Mouse (Mus musculus) megakaryocyte, adult 5-6 weeks (primary cell): ENCODE results near the gene Fosl2. TPM values are rescaled to one million over a fixed set of nuclear protein-coding genes. Genes with fewer than 3 reads are reported as not detected.

Experiments
- ATAC-seq: 2 replicates; pipeline ENCODE4 v1.8.0; 2016; ENCODE audit warnings: mild to moderate bottlenecking, inconsistent platforms; ENCODE audit not compliant: poor library complexity, severe bottlenecking
- total RNA-seq, 2 experiments: library from RNA; stranded (forward) in 1 of 2; stranded (reverse) in 1 of 2; fragments of 153-499, 151-499 nt in 1 of 2; fragments of 221-1000, 200-1000 nt in 1 of 2; gene quantifications; 2 replicates each; pipeline versions ENCODE4 v1.2.3 to v1.2.4; 2015 to 2017

Fosl2 gene
- total RNA-seq, 2 experiments from 2014 or later: 66.3 to 128 TPM

- ATAC-seq: peak; percentile 5; the same call in 1 of the 2 replicates
These were observed 2.6 kb upstream of the Fosl2 start for GRCm38 (mm10) chr5:32132971-32133501.

- ATAC-seq: peak; percentile 32
These were observed 2.0 kb upstream of the Fosl2 start for GRCm38 (mm10) chr5:32133549-32134004.

- ATAC-seq: no peak
These were observed 1.4 kb upstream of the Fosl2 start for GRCm38 (mm10) chr5:32134051-32134732.

- ATAC-seq: peak; percentile 33
These were observed 682 bp upstream of the Fosl2 start for GRCm38 (mm10) chr5:32134903-32135335.

- peak; percentile 8; the same call in 1 of the 2 replicates for ATAC-seq
These were observed 781 bp downstream of the Fosl2 start for GRCm38 (mm10) chr5:32136301-32136863.

GRCm38 (mm10) chr5:32137106-32137522 lies 1.5 kb downstream of the Fosl2 start:
- no peak for ATAC-seq

GRCm38 (mm10) chr5:32138446-32139195 lies 3.0 kb downstream of the Fosl2 start:
- peak; percentile 5; the same call in 1 of the 2 replicates for ATAC-seq

- ATAC-seq: no peak
These were observed 4.0 kb downstream of the Fosl2 start for GRCm38 (mm10) chr5:32139516-32140037.

GRCm38 (mm10) chr5:32141899-32142298 lies 6.3 kb downstream of the Fosl2 start:
- ATAC-seq: no peak

GRCm38 (mm10) chr5:32143433-32143970 lies 7.9 kb downstream of the Fosl2 start:
- no peak for ATAC-seq

- no peak for ATAC-seq
These were observed 10.7 kb downstream of the Fosl2 start for GRCm38 (mm10) chr5:32146281-32146680.

- ATAC-seq: peak; percentile 51
These were observed 13.0 kb downstream of the Fosl2 start for GRCm38 (mm10) chr5:32148593-32148992.

- no peak for ATAC-seq
These were observed 15.6 kb downstream of the Fosl2 start for GRCm38 (mm10) chr5:32151244-32151643.

GRCm38 (mm10) chr5:32152725-32153417 lies 17.3 kb downstream of the Fosl2 start:
- no peak for ATAC-seq

- no peak for ATAC-seq
These were observed 17.8 kb downstream of the Fosl2 start for GRCm38 (mm10) chr5:32153418-32153740.

- no peak for ATAC-seq
These were observed 18.3 kb downstream of the Fosl2 start for GRCm38 (mm10) chr5:32153791-32154490.

- no peak for ATAC-seq
These were observed 19.5 kb downstream of the Fosl2 start for GRCm38 (mm10) chr5:32154931-32155688.

GRCm38 (mm10) chr5:32155927-32156326 lies 20.3 kb downstream of the Fosl2 start:
- no peak for ATAC-seq

- ATAC-seq: no peak
These were observed 28.0 kb downstream of the Fosl2 start for GRCm38 (mm10) chr5:32163478-32164043.
